Mouse (Mus musculus) ES-E14 (cell line): Measurements from ENCODE around the gene Kirrel2. TPM values are rescaled to one million over a fixed set of nuclear protein-coding genes. Genes with fewer than 3 reads are reported as not detected.

Experiments used
- DNase-seq: peaks from one replicate; pipeline ENCODE4 v3.0.0-alpha.2; 2013; ENCODE audit warnings: low read depth, low spot score
- H3K27ac ChIP-seq: 2 replicates; pipeline ENCODE4 v1.5.1; 2012; ENCODE audit warnings: low read depth, mild to moderate bottlenecking, low read length, moderate library complexity, mixed read lengths; ENCODE audit not compliant: poor library complexity, insufficient read depth, severe bottlenecking
- H3K36me3 ChIP-seq: 2 replicates; pipeline ENCODE4 v1.6.1; 2012; ENCODE audit warnings: mild to moderate bottlenecking, low read length, moderate library complexity, mixed read lengths; ENCODE audit not compliant: control insufficient read depth, poor library complexity, insufficient read depth, severe bottlenecking
- H3K4me1 ChIP-seq, 2 experiments: fragments of 150-350 bp in 1 of 2; sonication (generic) in 1 of 2; 2 replicates each; pipeline ENCODE4 v1.6.1; 2012; ENCODE audit warnings: low read length in 2 of 2, mild to moderate bottlenecking in 1 of 2, mixed read lengths in 1 of 2; ENCODE audit not compliant: control insufficient read depth in 2 of 2, insufficient read depth in 2 of 2, poor library complexity in 1 of 2
- H3K4me3 ChIP-seq, 2 experiments: fragments of 150-350 bp in 1 of 2; sonication (generic) in 1 of 2; 2 replicates each; pipeline ENCODE4 v1.5.1; 2012; ENCODE audit warnings: low read length in 2 of 2, low read depth in 1 of 2, mild to moderate bottlenecking in 1 of 2, mixed read lengths in 1 of 2; ENCODE audit not compliant: insufficient read depth in 1 of 2, poor library complexity in 1 of 2, severe bottlenecking in 1 of 2
- H3K9ac ChIP-seq: 2 replicates; pipeline ENCODE4 v1.6.1; 2012; ENCODE audit warnings: low read depth, mild to moderate bottlenecking, low read length, mixed read lengths; ENCODE audit not compliant: poor library complexity, insufficient read depth, severe bottlenecking
- H3K9me3 ChIP-seq: fragments of 150-350 bp; sonication (generic); 2 replicates; pipeline ENCODE4 v1.6.1; 2012; ENCODE audit warnings: low read depth, mild to moderate bottlenecking, low read length; ENCODE audit not compliant: control insufficient read depth, insufficient read depth
- CHD2 ChIP-seq: IDR thresholded peaks from 2 replicates; pipeline ENCODE4 v1.6.1; 2014; ENCODE audit warnings: mild to moderate bottlenecking, low read depth, low read length, inconsistent platforms
- HCFC1 ChIP-seq: IDR thresholded peaks from 2 replicates; pipeline ENCODE4 v1.6.1; 2012; ENCODE audit warnings: low read length, inconsistent platforms, borderline replicate concordance; ENCODE audit not compliant: insufficient read depth
- MAFK ChIP-seq: IDR thresholded peaks from 2 replicates; pipeline ENCODE4 v1.6.1; 2014; ENCODE audit warnings: mild to moderate bottlenecking, low read depth, low read length, inconsistent platforms; ENCODE audit not compliant: insufficient read depth
- ZC3H11A ChIP-seq: IDR thresholded peaks from 2 replicates; pipeline ENCODE4 v1.6.1; 2012; ENCODE audit warnings: low read depth, mild to moderate bottlenecking, inconsistent platforms, low read length, borderline replicate concordance
- ZNF384 ChIP-seq: IDR thresholded peaks from 2 replicates; pipeline ENCODE4 v1.6.1; 2012; ENCODE audit warnings: low read depth, low read length, inconsistent platforms
- in situ Hi-C, 2 experiments: fragments of 600-800 bp; cut with MboI; formaldehyde crosslinking; loops; one replicate each; pipeline ENCODE4 v1.15.1; 2025; ENCODE audit warnings: low sequenced_read_pairs in 2 of 2, inconsistent platforms in 1 of 2; ENCODE audit not compliant: unreplicated experiment in 2 of 2
- total RNA-seq: library from RNA; depleted of rRNA; stranded (reverse); fragments of 300-350 nt; gene quantifications from 2 replicates; pipeline ENCODE4 v1.2.3, GENCODE M21; 2012

Gene Kirrel2
- total RNA-seq, 1 experiment = 10.7 TPM

GRCm38 (mm10) chr7:30459484-30459883 is 2.0 kb upstream of the Kirrel2 start:
- Histone ChIP-seq H3K9me3 (no peaks in the 10 kb centered on the region), H3K4me1 (peaks cover 10 to 42% of the 10 kb centered on the region in 2 experiments), H3K4me3 (no peak overlapping the region), H3K27ac (no peak overlapping the region; the same call in 1 of the 2 replicates), H3K9ac (peak overlapping the region; percentile 18; the same call in 1 of the 2 replicates), H3K36me3 (peaks cover 9% of the 10 kb centered on the region; the same call in 1 of the 2 replicates)
- no peak for TF ChIP-seq ZNF384
- TF ChIP-seq HCFC1 = no peak
- TF ChIP-seq ZC3H11A = no peak
- no peak for TF ChIP-seq CHD2
- TF ChIP-seq MAFK = no peak
- in situ Hi-C loops = no loop called here
- no peak for DNase-seq

- peak overlapping the region; percentile 68 to 78 for H3K4me3 ChIP-seq
- peaks cover 19% of the 10 kb centered on the region for H3K36me3 ChIP-seq
- peak overlapping the region; percentile 20; the same call in 1 of the 2 replicates for H3K27ac ChIP-seq
- no peaks in the 10 kb centered on the region for H3K9me3 ChIP-seq
- in situ Hi-C loops = no loop called here
- H3K9ac ChIP-seq = peak overlapping the region; percentile 59
- peaks cover 9 to 43% of the 10 kb centered on the region in 2 experiments for H3K4me1 ChIP-seq
- TF ChIP-seq ZNF384 (no peak), ZC3H11A (no peak), HCFC1 (no peak), CHD2 (no peak), MAFK (no peak)
- DNase-seq = no peak
Measured at GRCm38 (mm10) chr7:30456911-30457628, 420 bp downstream of the Kirrel2 start.

DNA sequence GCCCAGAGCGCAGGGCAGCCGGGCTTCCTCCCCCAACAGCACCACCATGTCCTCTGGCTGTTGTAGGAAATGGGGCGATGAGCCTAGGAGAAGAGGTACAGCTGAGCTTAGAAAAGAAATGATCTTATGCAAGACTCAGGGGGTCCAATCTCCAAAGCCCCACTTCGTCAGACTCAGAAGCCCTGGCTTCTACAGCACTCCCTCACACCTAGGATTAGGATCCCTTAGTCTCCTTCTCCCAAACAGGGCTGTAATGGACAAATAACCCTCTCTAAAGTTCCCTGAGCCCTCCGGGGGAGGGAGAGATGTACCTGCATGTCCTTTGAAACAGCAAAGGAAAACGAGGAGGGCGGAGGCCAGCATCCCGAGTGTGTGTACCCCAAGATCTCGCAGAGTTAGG is 1.0 kb downstream of the Kirrel2 start:
- in situ Hi-C loops = no loop called here
- Histone ChIP-seq H3K9me3 (no peaks in the 10 kb centered on the region), H3K9ac (peak overlapping the region; percentile 21), H3K36me3 (peaks cover 20% of the 10 kb centered on the region), H3K4me1 (peaks cover 9 to 40% of the 10 kb centered on the region in 2 experiments), H3K4me3 (peak overlapping the region; percentile 68 to 78), H3K27ac (no peak overlapping the region)
- DNase-seq = no peak
- no peak for TF ChIP-seq HCFC1
- TF ChIP-seq ZC3H11A = no peak
- no peak for TF ChIP-seq ZNF384
- TF ChIP-seq MAFK = no peak
- no peak for TF ChIP-seq CHD2

GRCm38 (mm10) chr7:30454259-30454658 is 3.2 kb downstream of the Kirrel2 start:
- H3K9me3 ChIP-seq = no peaks in the 10 kb centered on the region
- H3K9ac ChIP-seq = peak overlapping the region; percentile 27; the same call in 1 of the 2 replicates
- in situ Hi-C loops = no loop called here
- TF ChIP-seq ZNF384 = no peak
- no peak for TF ChIP-seq ZC3H11A
- no peak for TF ChIP-seq CHD2
- peak overlapping the region; percentile 16; the same call in 1 of the 2 replicates for H3K27ac ChIP-seq
- peaks cover 40% of the 10 kb centered on the region for H3K36me3 ChIP-seq
- peaks cover 9 to 28% of the 10 kb centered on the region in 2 experiments for H3K4me1 ChIP-seq
- no peak for DNase-seq
- peak overlapping the region; percentile 6 to 48; a peak in 2 of 4 replicates for H3K4me3 ChIP-seq

DNA sequence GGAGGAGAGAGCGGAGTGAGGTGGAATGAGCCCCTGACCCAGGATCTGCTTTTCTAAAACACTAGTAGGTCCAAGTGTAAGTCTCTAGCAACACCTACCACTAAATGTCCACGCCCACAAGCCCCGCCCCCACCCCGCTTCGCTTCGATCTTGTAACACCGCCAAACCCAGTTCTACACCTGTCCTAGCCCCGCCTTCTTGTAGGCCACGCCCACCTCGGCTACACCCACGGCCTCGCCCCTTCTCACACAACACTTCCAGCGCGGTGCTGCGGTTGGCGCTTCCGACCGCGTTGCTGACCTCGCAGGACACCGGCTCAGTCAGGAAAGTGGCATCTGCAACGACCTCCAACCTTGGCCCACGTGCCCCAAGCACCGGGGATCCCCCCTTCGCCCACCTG is 3.7 kb downstream of the Kirrel2 start:
- H3K9me3 ChIP-seq = no peaks in the 10 kb centered on the region
- TF ChIP-seq MAFK = no peak
- TF ChIP-seq HCFC1 = no peak
- no peak for TF ChIP-seq CHD2
- no peak for TF ChIP-seq ZC3H11A
- TF ChIP-seq ZNF384 = no peak
- DNase-seq = no peak
- H3K36me3 ChIP-seq = peaks cover 44% of the 10 kb centered on the region
- H3K4me3 ChIP-seq = peak overlapping the region; percentile 15 to 48; a peak in 2 of 4 replicates
- H3K27ac ChIP-seq = peak overlapping the region; percentile 16; the same call in 1 of the 2 replicates
- in situ Hi-C loops = no loop called here
- peak overlapping the region; percentile 27; the same call in 1 of the 2 replicates for H3K9ac ChIP-seq
- peaks cover 9 to 26% of the 10 kb centered on the region in 2 experiments for H3K4me1 ChIP-seq
